In the genomic region with DNA sequence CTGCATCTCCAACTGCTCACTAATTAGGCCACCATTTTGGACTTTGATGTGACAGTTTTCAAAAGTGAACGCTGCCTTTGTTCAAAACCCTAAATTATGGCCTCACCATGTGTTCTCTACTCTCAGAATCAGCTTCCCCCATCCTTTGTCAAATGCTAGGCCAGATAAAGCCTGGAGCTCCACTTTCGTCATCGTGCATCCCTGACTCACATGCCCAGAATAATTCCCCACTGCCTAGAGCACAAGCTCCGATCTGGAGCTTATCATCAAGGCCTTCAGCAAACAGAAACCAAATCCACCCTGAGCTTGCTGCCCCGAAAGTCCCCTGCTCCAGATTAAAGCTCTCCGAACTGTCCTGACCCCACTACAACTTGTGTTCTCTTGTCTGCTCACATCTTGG, we compare ENCODE assay signal across 24 mouse cellular contexts. TPM values are rescaled to one million over a fixed set of nuclear protein-coding genes. Genes with fewer than 3 reads are reported as not detected.
A peak's percentile ranks its signal among the peaks of the same experiment; 100 is the strongest.
DNase-seq lines count a peak whose midpoint lies in the region; ATAC-seq and TF ChIP-seq lines count a peak whose summit lies in the region.
"Had no signal": no experiment of that assay in that cellular context is flagged by ENCODE, and none has a peak within 500 bp of the region (broad histone marks: within the 10 kb centered on the region; RNA-seq: fewer than 3 reads in every experiment).

No protein-coding gene starts in this region.

- H3K9ac ChIP-seq in heart, embryonic 11.5 days (ENCODE audit: low read depth, low read length), result 0 out of 2 replicates have a peak overlapping the region, but pooled peaks have one; percentile 2
- H3K9ac ChIP-seq: forebrain, embryonic 13.5 days; heart, embryonic 15.5 days; hindbrain, embryonic 12.5 days; kidney, embryonic 15.5 days; liver, embryonic 13.5 days; lung, embryonic 15.5 days; neural tube, embryonic 15.5 days had no signal

- no peak for ATAC-seq in heart, embryonic 11.5 days (replicated peaks; ENCODE audit: insufficient number of reproducible peaks, low FRiP score, low TSS enrichment)
- ATAC-seq in megakaryocyte progenitor cell, adult 5-6 weeks (replicated peaks; ENCODE audit: poor library complexity), result no peak
- ATAC-seq: CD4-positive, CD25-positive, alpha-beta regulatory T cell, adult 4 months; forebrain, embryonic 13.5 days; intestine, embryonic 16.5 days had no signal

- H3K4me3 ChIP-seq in heart, embryonic 11.5 days (ENCODE audit: low read depth, low read length), result no peak overlapping the region
- H3K4me3 ChIP-seq: forebrain, embryonic 13.5 days; heart, embryonic 15.5 days; hindbrain, embryonic 12.5 days; kidney, embryonic 15.5 days; liver, embryonic 13.5 days; lung, embryonic 15.5 days; myocyte; neural tube, embryonic 15.5 days had no signal

- no peaks in the 10 kb centered on the region for H3K9me3 ChIP-seq in heart, embryonic 11.5 days (replicated peaks; ENCODE audit: control insufficient read depth, low read length)
- H3K9me3 ChIP-seq: forebrain, embryonic 13.5 days; G1E; heart, embryonic 15.5 days; hindbrain, embryonic 12.5 days; kidney, embryonic 15.5 days; liver, embryonic 13.5 days; lung, embryonic 15.5 days; neural tube, embryonic 15.5 days had no signal

- peaks cover 10% of the 10 kb centered on the region for H3K4me1 ChIP-seq in heart, embryonic 11.5 days (ENCODE audit: control insufficient read depth, insufficient read depth, low read length)
- H3K4me1 ChIP-seq: forebrain, embryonic 13.5 days; liver, embryonic 13.5 days; lung, embryonic 15.5 days; neural tube, embryonic 15.5 days had no signal

- peak overlapping the region; percentile 1; the same call in 1 of the 2 replicates for H3K4me2 ChIP-seq in heart, embryonic 11.5 days
- H3K4me2 ChIP-seq: forebrain, embryonic 13.5 days; heart, embryonic 15.5 days; hindbrain, embryonic 12.5 days; kidney, embryonic 15.5 days; liver, embryonic 13.5 days; lung, embryonic 15.5 days; neural tube, embryonic 15.5 days had no signal

- no peak for DNase-seq in heart, postnatal 10 days
- DNase-seq in left cerebral cortex, postnatal 14 days (ENCODE audit: low spot score in 2 of 2), result peak; percentile 46 to 71
- no peak for DNase-seq in left cerebral cortex, postnatal 4 days
- DNase-seq in brain, embryonic 14.5 days (ENCODE audit: low read depth), result peak; percentile 9
- DNase-seq in right cerebral cortex, postnatal 25 days, result peak; percentile 55
- DNase-seq: cerebellum, adult 11-12 months; cerebellum, postnatal 25 days; liver, embryonic 13.5 days; midbrain, embryonic 14.5 days; thymus, postnatal 36 days had no signal

- WGBS in heart, embryonic 11.5 days (ENCODE audit: insufficient replicate concordance), result 39% methylated on average over 6 of the region's 6 CpGs

- TF ChIP-seq POLR2A in brain, embryonic 14.5 days (IDR thresholded peaks at IDR 0.05; ENCODE audit: borderline replicate concordance, extremely low read depth, insufficient read depth, insufficient read length, poor library complexity, severe bottlenecking), result no peak

- intact Hi-C loops in heart, postnatal 10 days (cut with DNase I), result no loop called here
- intact Hi-C loops in left cerebral cortex, postnatal 14 days (cut with DNase I), result loop anchor here (2.0 kb wide), 1 partner anchor 68 kb away; a partner anchor contains a TSS
- intact Hi-C loops in left cerebral cortex, postnatal 4 days (cut with DNase I), result no loop called here

- no peak for TF ChIP-seq CTCF in brain, embryonic 14.5 days (IDR thresholded peaks at IDR 0.05; ENCODE audit: borderline replicate concordance, extremely low read depth, insufficient read depth, insufficient read length)

- no peaks in the 10 kb centered on the region for H3K36me3 ChIP-seq in heart, embryonic 11.5 days (ENCODE audit: control insufficient read depth, insufficient read depth, low read length)
- H3K36me3 ChIP-seq: G1E; heart, embryonic 15.5 days; hindbrain, embryonic 12.5 days; kidney, embryonic 15.5 days; liver, embryonic 13.5 days; lung, embryonic 15.5 days; neural tube, embryonic 15.5 days had no signal

- H3K27me3 ChIP-seq in heart, embryonic 11.5 days (ENCODE audit: control insufficient read depth, insufficient read depth, low read length), result peaks cover 26% of the 10 kb centered on the region
- H3K27me3 ChIP-seq: forebrain, embryonic 13.5 days; hindbrain, embryonic 12.5 days; kidney, embryonic 15.5 days; liver, embryonic 13.5 days; lung, embryonic 15.5 days; neural tube, embryonic 15.5 days had no signal

- no peak overlapping the region for H3K27ac ChIP-seq in heart, embryonic 11.5 days (ENCODE audit: low read depth, low read length)
- H3K27ac ChIP-seq: forebrain, embryonic 13.5 days; heart, embryonic 15.5 days; hindbrain, embryonic 12.5 days; kidney, embryonic 15.5 days; liver, embryonic 13.5 days; lung, embryonic 15.5 days; macrophage; neural tube, embryonic 15.5 days had no signal

RNA-seq across cellular contexts. Expression of a gene that starts 40.6 kb away (rescaled TPM):
- polyA plus RNA-seq in heart, embryonic 11.5 days (2014; fragmentation: Nextera tagmentation; extraction: Ambion mirVana), result 0.39 TPM in 1 of 2 replicates, not detected in the other
- 10 to 100 TPM in 1 of 2 experiments, 1 to 10 TPM in 1; 3.8 to 28.3 TPM for total RNA-seq in heart, postnatal 10 days (2021)
- 10 to 100 TPM; 17.2 to 18.3 TPM for total RNA-seq in left cerebral cortex, postnatal 14 days (2021)
- total RNA-seq in left cerebral cortex, postnatal 4 days (2021), result 1 to 10 TPM; 3.9 to 4.1 TPM
- polyA plus RNA-seq in brain, embryonic 14.5 days (2012; rRNA removed), result 1.9 and 5.7 TPM in 2 replicates
- not detected in 2 replicates for total RNA-seq in megakaryocyte progenitor cell, adult 5-6 weeks (2015)
- not detected in 2 replicates for total RNA-seq in megakaryocyte progenitor cell, adult 5-6 weeks (2017)
- total RNA-seq: granulocyte monocyte progenitor cell, adult 5-6 weeks had no signal
- polyA plus RNA-seq: G1E, macrophage had no signal

Comparison
In these comparisons a context has a peak if more than half of its experiments do, and no peak if none do; other contexts are left out.
1. DNase-seq: peak in left cerebral cortex, postnatal 14 days (2 of 2), brain, embryonic 14.5 days (single experiment) and right cerebral cortex, postnatal 25 days (single experiment); none in heart, postnatal 10 days (0 of 2) and left cerebral cortex, postnatal 4 days (single experiment).
2. RNA of a gene that starts 40.6 kb away (total RNA-seq): 3.8 to 28.3 TPM in heart, postnatal 10 days, 17.2 to 18.3 TPM in left cerebral cortex, postnatal 14 days and 3.9 to 4.1 TPM in left cerebral cortex, postnatal 4 days; not detected in megakaryocyte progenitor cell, adult 5-6 weeks; every median in the first group is over 4 times any median in the second.